ENCODE assay signal across 17 mouse cellular contexts in the genomic region with DNA sequence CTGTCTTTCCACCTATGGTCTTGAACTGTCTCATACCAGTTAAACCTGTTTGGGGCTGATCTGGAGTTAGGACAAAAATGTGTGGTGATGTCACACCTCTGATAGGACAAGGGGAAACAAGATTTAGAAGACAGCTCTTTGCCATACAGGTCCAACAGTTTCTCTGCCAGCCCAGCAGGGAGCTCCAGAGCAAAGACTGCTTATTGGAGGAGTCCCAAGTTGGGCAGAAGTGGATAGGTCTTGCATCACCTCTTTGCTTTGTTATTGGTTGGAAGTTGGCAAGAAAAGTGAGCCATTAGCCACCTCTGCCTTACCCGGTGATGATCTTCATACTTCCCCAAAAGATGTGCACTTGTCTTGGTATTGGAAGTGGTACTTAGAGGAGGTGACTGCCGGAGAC.
"Had no signal": no experiment of that assay in that cellular context is flagged by ENCODE, and none has a peak within 500 bp of the region (broad histone marks: within the 10 kb centered on the region; RNA-seq: fewer than 3 reads in every experiment).

No protein-coding gene starts in this region.

- H3K9me3 ChIP-seq: limb, embryonic 15.5 days; midbrain, embryonic 10.5 days; neural tube, embryonic 15.5 days had no signal

- H3K4me1 ChIP-seq: limb, embryonic 15.5 days; neural tube, embryonic 15.5 days had no signal

- H3K4me2 ChIP-seq: limb, embryonic 15.5 days; neural tube, embryonic 15.5 days had no signal

- DNase-seq: kidney, adult 2 months; kidney, postnatal 36 days; layer of hippocampus, adult 9-11 months; layer of hippocampus, postnatal 36 days; lung, adult 18-20 months; lung, postnatal 4 days; right cerebral cortex, adult 18-20 months; right cerebral cortex, postnatal 4 days; spleen, adult 18-20 months; thymus, adult 2 months; thymus, postnatal 25 days had no signal

- H3K9ac ChIP-seq: limb, embryonic 15.5 days; liver, embryonic 14.5 days; neural tube, embryonic 15.5 days had no signal

- H3K4me3 ChIP-seq: limb, embryonic 15.5 days; midbrain, embryonic 10.5 days; myocyte; neural tube, embryonic 15.5 days had no signal

- H3K27me3 ChIP-seq: limb, embryonic 15.5 days; neural tube, embryonic 15.5 days had no signal

- H3K27ac ChIP-seq: limb, embryonic 15.5 days; liver, embryonic 14.5 days; midbrain, embryonic 10.5 days; neural tube, embryonic 15.5 days had no signal

- ATAC-seq: intestine, embryonic 16.5 days had no signal
